ENCODE assay signal across 31 mouse cellular contexts in the genomic region with DNA sequence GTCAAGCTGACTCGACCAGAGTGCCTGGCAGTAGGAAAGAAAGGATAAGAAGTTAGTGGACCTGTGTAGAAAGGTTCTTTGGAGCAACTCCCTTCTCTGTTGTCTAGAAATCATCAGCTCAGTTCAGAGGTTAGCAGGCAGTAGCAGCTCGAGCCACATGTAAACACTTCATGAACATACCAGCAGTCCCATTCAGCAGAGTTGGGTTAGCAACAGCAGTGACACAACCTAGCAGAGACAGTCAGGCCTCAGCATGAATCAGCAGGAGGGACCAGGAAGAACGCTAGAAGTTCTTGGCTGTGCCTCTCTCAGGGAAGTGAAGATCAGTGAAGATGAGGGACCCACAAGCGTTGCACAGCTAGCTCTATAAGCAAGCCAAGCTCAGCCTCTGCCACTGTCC. TPM values are rescaled to one million over a fixed set of nuclear protein-coding genes. Genes with fewer than 3 reads are reported as not detected.
"Had no signal": no experiment of that assay in that cellular context is flagged by ENCODE, and none has a peak within 500 bp of the region (broad histone marks: within the 10 kb centered on the region; RNA-seq: fewer than 3 reads in every experiment).

No protein-coding gene starts in this region.

- DNase-seq: kidney, adult 8-10 months; kidney, postnatal 14 days; kidney, postnatal 4 days; liver; lung, adult 18-20 months; lung, postnatal 10 days; lung, postnatal 36 days; retina, postnatal 1 day; right cerebral cortex, postnatal 25 days; spleen, adult 18-20 months; thymus, adult 2 months; thymus, postnatal 14 days; thymus, postnatal 4 days had no signal

- H3K27ac ChIP-seq: kidney, embryonic 15.5 days; limb, embryonic 10.5 days; limb, embryonic 13.5 days; liver, embryonic 12.5 days; liver, embryonic 15.5 days; lung, embryonic 15.5 days; midbrain, embryonic 10.5 days; midbrain, embryonic 13.5 days; neural tube, embryonic 13.5 days; stomach, embryonic 15.5 days had no signal

- H3K4me3 ChIP-seq: kidney, embryonic 15.5 days; limb, embryonic 10.5 days; limb, embryonic 13.5 days; liver, embryonic 12.5 days; liver, embryonic 15.5 days; lung, embryonic 15.5 days; midbrain, embryonic 10.5 days; midbrain, embryonic 13.5 days; myocyte; neural tube, embryonic 13.5 days; stomach, embryonic 15.5 days had no signal

- H3K36me3 ChIP-seq: limb, embryonic 13.5 days; liver, embryonic 12.5 days; liver, embryonic 15.5 days; lung, embryonic 15.5 days; midbrain, embryonic 13.5 days; neural tube, embryonic 13.5 days; stomach, embryonic 15.5 days had no signal

- H3K27me3 ChIP-seq: kidney, embryonic 15.5 days; limb, embryonic 13.5 days; liver, embryonic 12.5 days; liver, embryonic 15.5 days; lung, embryonic 15.5 days; midbrain, embryonic 13.5 days; neural tube, embryonic 13.5 days; stomach, embryonic 15.5 days had no signal

RNA-seq across cellular contexts. Expression of gene Ankrd36, which starts 24.0 kb away (rescaled TPM):
- total RNA-seq: layer of hippocampus, adult 18-20 months; layer of hippocampus, postnatal 14 days; left cerebral cortex, adult 18-20 months; left cerebral cortex, postnatal 25 days; megakaryocyte progenitor cell, adult 5-6 weeks; neutrophil, adult 5-6 weeks had no signal
- polyA plus RNA-seq: kidney, embryonic 15.5 days; limb, embryonic 10.5 days; midbrain, embryonic 13.5 days; midbrain, embryonic 16.5 days; myocyte; neural tube, embryonic 13.5 days; thymus, adult 2 months had no signal
